Mouse (Mus musculus) gonadal fat pad, adult 2 months (tissue): ENCODE measurements around the gene B230118H07Rik. TPM values are rescaled to one million over a fixed set of nuclear protein-coding genes. Genes with fewer than 3 reads are reported as not detected.

ENCODE experiments used
- DNase-seq: peaks from one replicate; pipeline ENCODE4 v3.0.0-alpha.2; 2012; ENCODE audit warnings: low read depth
- polyA plus RNA-seq: library from polyadenylated mRNA; depleted of rRNA; stranded (reverse); fragments of >200 nt; gene quantifications from 2 replicates; pipeline ENCODE4 v1.2.3, GENCODE M21; 2012; rRNA removed

Gene B230118H07Rik
- polyA plus RNA-seq, 1 experiment: 8.6 TPM

- no peak for DNase-seq
Measured at GRCm38 (mm10) chr2:101525091-101525490, 124.2 kb downstream of the B230118H07Rik start.

GRCm38 (mm10) chr2:101520503-101520902 is 128.8 kb downstream of the B230118H07Rik start:
- DNase-seq: no peak

DNA sequence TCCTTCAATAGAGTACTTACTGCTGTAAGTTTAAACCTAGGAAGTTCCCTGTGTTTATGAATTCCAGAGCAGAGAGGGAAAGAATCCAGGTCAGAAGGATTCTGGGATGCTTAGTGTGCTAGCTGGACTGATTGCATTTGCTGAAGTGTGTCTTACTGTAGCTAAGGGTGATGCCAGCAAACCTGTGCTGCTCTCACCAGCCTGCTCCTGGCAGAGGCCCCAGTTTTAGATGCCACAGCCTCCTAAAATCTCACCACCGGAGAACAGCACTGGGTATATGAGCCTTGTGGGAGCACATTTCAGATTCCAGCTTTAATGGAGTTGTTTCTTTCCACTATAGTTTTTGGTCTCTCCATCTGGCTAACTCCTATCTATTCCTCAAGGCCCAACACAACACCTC is 129.4 kb downstream of the B230118H07Rik start:
- no peak for DNase-seq

Other genes with a start within 250 kb of the B230118H07Rik start
- not detected in 2 replicates for gene Rag2, start 24.8 kb downstream of the B230118H07Rik start, polyA plus RNA-seq
- gene Rag1, start within 50 bp of the B230118H07Rik start, polyA plus RNA-seq: 0.04 and 0.05 TPM in 2 replicates
- 11.8 and 13.0 TPM in 2 replicates for gene Traf6, start 28.9 kb upstream of the B230118H07Rik start, polyA plus RNA-seq
- gene Prr5l, start 233.5 kb upstream of the B230118H07Rik start, polyA plus RNA-seq: 5.7 and 5.8 TPM in 2 replicates
- 56.4 and 90.2 TPM in 2 replicates for gene Commd9, start 236.7 kb upstream of the B230118H07Rik start, polyA plus RNA-seq